Mouse (Mus musculus) lung, adult 18-20 months (tissue): ENCODE measurements around the gene Runx1.
A peak's percentile ranks its signal among the peaks of the same experiment; 100 is the strongest.

Experiments used
- DNase-seq, 2 experiments: peaks; one replicate each; pipeline ENCODE4 v3.0.0; 2022; ENCODE audit warnings: mixed read lengths in 2 of 2

Runx1 gene

GRCm38 (mm10) chr16:92790601-92791000, 35.3 kb downstream of the Runx1 start:
- DNase-seq: no peak

GRCm38 (mm10) chr16:92789840-92790239, 36.1 kb downstream of the Runx1 start:
- DNase-seq: no peak

- DNase-seq: no peak
Observed at GRCm38 (mm10) chr16:92788446-92788845, 37.5 kb downstream of the Runx1 start.

GRCm38 (mm10) chr16:92786883-92787321, 39.0 kb downstream of the Runx1 start:
- DNase-seq: peak in 1 of 2 experiments; percentile 21

GRCm38 (mm10) chr16:92786276-92786882, 39.6 kb downstream of the Runx1 start:
- no peak for DNase-seq

- peak; percentile 50 to 57 for DNase-seq
Observed at GRCm38 (mm10) chr16:92783651-92784131, 42.3 kb downstream of the Runx1 start.

- DNase-seq: peak in 1 of 2 experiments; percentile 31
Observed at GRCm38 (mm10) chr16:92782408-92782807, 43.5 kb downstream of the Runx1 start.

- no peak for DNase-seq
Observed at GRCm38 (mm10) chr16:92779896-92780435, 46.0 kb downstream of the Runx1 start.

GRCm38 (mm10) chr16:92779175-92779574, 46.8 kb downstream of the Runx1 start:
- no peak for DNase-seq

- DNase-seq: no peak
Observed at GRCm38 (mm10) chr16:92778096-92778780, 47.7 kb downstream of the Runx1 start.

- no peak for DNase-seq
Observed at GRCm38 (mm10) chr16:92767862-92768261, 58.1 kb downstream of the Runx1 start.

GRCm38 (mm10) chr16:92767423-92767822, 58.5 kb downstream of the Runx1 start:
- DNase-seq: no peak

- no peak for DNase-seq
Observed at GRCm38 (mm10) chr16:92764741-92765396, 61.1 kb downstream of the Runx1 start.

GRCm38 (mm10) chr16:92763666-92764065, 62.3 kb downstream of the Runx1 start:
- no peak for DNase-seq

GRCm38 (mm10) chr16:92761968-92762521, 63.9 kb downstream of the Runx1 start:
- peak in 1 of 2 experiments; percentile 21 for DNase-seq

- no peak for DNase-seq
Observed at GRCm38 (mm10) chr16:92760091-92760490, 65.9 kb downstream of the Runx1 start.

- DNase-seq: no peak
Observed at GRCm38 (mm10) chr16:92757564-92757963, 68.4 kb downstream of the Runx1 start.

- DNase-seq: no peak
Observed at GRCm38 (mm10) chr16:92753944-92754343, 72.0 kb downstream of the Runx1 start.

- DNase-seq: no peak
Observed at GRCm38 (mm10) chr16:92753139-92753538, 72.8 kb downstream of the Runx1 start.

- no peak for DNase-seq
Observed at GRCm38 (mm10) chr16:92748272-92748671, 77.7 kb downstream of the Runx1 start.

GRCm38 (mm10) chr16:92747062-92747461, 78.9 kb downstream of the Runx1 start:
- DNase-seq: no peak

- DNase-seq: no peak
Observed at GRCm38 (mm10) chr16:92745239-92745638, 80.7 kb downstream of the Runx1 start.

- peak; percentile 11 to 24 for DNase-seq
Observed at GRCm38 (mm10) chr16:92744172-92744777, 81.7 kb downstream of the Runx1 start.
